Mouse (Mus musculus) limb, embryonic 14.5 days (tissue): Measurements from ENCODE around the gene Mindy4. TPM values are rescaled to one million over a fixed set of nuclear protein-coding genes. Genes with fewer than 3 reads are reported as not detected.
A peak's percentile ranks its signal among the peaks of the same experiment; 100 is the strongest.

ENCODE experiments used
- ATAC-seq: fragments of 200-750 bp; cut with Nextera tagmentation; 2 replicates; pipeline ENCODE4 v1.8.0; 2017; ENCODE audit warnings: low read depth, moderate number of reproducible peaks, moderate TSS enrichment; ENCODE audit not compliant: low FRiP score
- DNase-seq: peaks from one replicate; pipeline ENCODE4 v3.0.0-alpha.2; 2015; ENCODE audit warnings: low spot score
- H3K27ac ChIP-seq: fragments of 300-500 bp; sonication (generic); replicated peaks from 2 replicates; pipeline ENCODE4 v1.5.1; 2014; ENCODE audit warnings: low read depth, mild to moderate bottlenecking, low read length, moderate library complexity, mixed read lengths
- H3K27me3 ChIP-seq: fragments of 300-500 bp; sonication (generic); 2 replicates; pipeline ENCODE4 v1.6.1; 2014; ENCODE audit warnings: low read length, mixed read lengths; ENCODE audit not compliant: control insufficient read depth, insufficient read depth
- H3K36me3 ChIP-seq: fragments of 300-500 bp; sonication (generic); 2 replicates; pipeline ENCODE4 v1.6.1; 2014; ENCODE audit warnings: mild to moderate bottlenecking, low read length, moderate library complexity, mixed read lengths; ENCODE audit not compliant: control insufficient read depth, insufficient read depth
- H3K4me1 ChIP-seq: fragments of 300-500 bp; sonication (generic); 2 replicates; pipeline ENCODE4 v1.6.1; 2014; ENCODE audit warnings: antibody characterized with exemption, low read length, mixed read lengths; ENCODE audit not compliant: control insufficient read depth, insufficient read depth
- H3K4me2 ChIP-seq: fragments of 300-500 bp; sonication (generic); replicated peaks from 2 replicates; pipeline ENCODE4 v1.6.1; 2014; ENCODE audit warnings: low read depth, mild to moderate bottlenecking, low read length, moderate library complexity; ENCODE audit not compliant: severe bottlenecking
- H3K4me3 ChIP-seq: fragments of 300-500 bp; sonication (generic); replicated peaks from 2 replicates; pipeline ENCODE4 v1.5.1; 2014; ENCODE audit warnings: low read length
- H3K9ac ChIP-seq: fragments of 300-500 bp; sonication (generic); 2 replicates; pipeline ENCODE4 v1.6.1; 2014; ENCODE audit warnings: mild to moderate bottlenecking, low read depth, low read length, moderate library complexity; ENCODE audit not compliant: severe bottlenecking
- H3K9me3 ChIP-seq: fragments of 300-500 bp; sonication (generic); 2 replicates; pipeline ENCODE4 v1.6.1; 2016; ENCODE audit warnings: low read length; ENCODE audit not compliant: control insufficient read depth
- POLR2A ChIP-seq: fragments of 200-500 bp; IDR thresholded peaks from 2 replicates; pipeline ENCODE4 v1.8.0; 2012; ENCODE audit warnings: inconsistent platforms, mild to moderate bottlenecking, moderate library complexity, borderline replicate concordance; ENCODE audit not compliant: insufficient read depth, insufficient read length; ENCODE audit errors: extremely low read depth
- WGBS: fragments of 180-500 bp; shearing (Covaris S2); extraction: QIAGEN DNeasy Blood & Tissue Kit; methylation state at CpG from one replicate; pipeline ENCODE4 v1.1.7; 2014; 5-methylcytosine and 5-hydroxymethylcytosine counted together
- polyA plus RNA-seq, 2 experiments: library from polyadenylated mRNA; depleted of rRNA in 1 of 2; stranded (reverse) in 1 of 2; unstranded in 1 of 2; fragments of >200 nt; fragmentation: Nextera tagmentation in 1 of 2; extraction: Ambion mirVana in 1 of 2; gene quantifications; 2 replicates each; pipeline versions ENCODE4 v1.2.1 to v1.2.3; 2012 to 2014

Gene Mindy4
- polyA plus RNA-seq, 2 experiments, result 13.2 to 14.9 TPM

DNA sequence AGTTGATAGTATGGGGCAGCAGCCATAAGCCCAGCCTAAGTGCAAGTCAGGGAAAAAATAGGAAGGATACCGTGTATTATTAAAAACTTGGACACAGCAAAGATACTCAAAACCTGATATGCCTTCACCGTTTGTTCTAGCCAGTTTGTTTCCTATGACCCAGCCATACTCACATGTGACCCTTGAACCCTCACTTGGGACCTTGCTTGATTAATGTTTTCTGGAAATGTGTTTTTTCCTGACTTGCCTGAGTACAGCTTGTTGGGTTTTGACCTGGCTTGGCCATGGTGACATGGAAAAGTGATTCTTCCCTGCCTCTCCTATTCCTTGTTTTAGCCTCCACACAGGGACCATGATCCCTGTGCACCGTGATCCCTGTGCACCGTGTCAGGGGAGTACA, 75.3 kb downstream of the Mindy4 start:
- H3K9ac ChIP-seq, result no peak overlapping the region
- peaks cover 14% of the 10 kb centered on the region; the same call in 1 of the 2 replicates for H3K4me1 ChIP-seq
- H3K4me3 ChIP-seq, result no peak overlapping the region
- ATAC-seq, result no peak
- WGBS, result 71% methylated on average over 4 of the region's 4 CpGs
- DNase-seq, result no peak
- H3K36me3 ChIP-seq, result 0 out of 2 replicates have a peak, but pooled peaks cover 10% of the 10 kb centered on the region
- no peaks in the 10 kb centered on the region for H3K27me3 ChIP-seq
- no peak overlapping the region for H3K27ac ChIP-seq
- no peak overlapping the region for H3K4me2 ChIP-seq
- TF ChIP-seq POLR2A, result no peak
- no peaks in the 10 kb centered on the region for H3K9me3 ChIP-seq

DNA sequence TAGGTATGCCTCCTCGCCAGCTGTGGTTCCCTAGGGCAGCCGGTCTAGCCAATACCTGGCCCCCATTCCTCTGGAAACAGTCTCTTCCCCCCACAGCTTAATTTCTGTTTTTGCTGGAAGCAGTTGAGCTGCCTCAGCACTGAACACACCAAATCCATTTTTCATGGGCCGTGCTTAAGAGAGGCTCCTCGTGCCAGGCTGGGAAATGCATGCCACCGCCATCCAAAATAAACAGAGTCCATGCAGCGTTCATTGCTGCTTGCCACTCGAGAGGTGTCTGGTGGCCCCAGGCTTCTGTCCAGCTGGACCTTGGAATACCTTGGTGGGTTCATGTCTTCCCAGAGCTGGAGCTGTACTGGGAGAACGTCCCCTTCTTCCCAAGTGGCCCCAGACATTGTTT, 77.8 kb downstream of the Mindy4 start:
- DNase-seq, result peak; percentile 18
- H3K9ac ChIP-seq, result no peak overlapping the region
- ATAC-seq, result no peak
- no peak overlapping the region for H3K4me3 ChIP-seq
- no peak for TF ChIP-seq POLR2A
- no peaks in the 10 kb centered on the region for H3K9me3 ChIP-seq
- peaks cover 13% of the 10 kb centered on the region; the same call in 1 of the 2 replicates for H3K4me1 ChIP-seq
- 0 out of 2 replicates have a peak, but pooled peaks cover 10% of the 10 kb centered on the region for H3K36me3 ChIP-seq
- H3K27ac ChIP-seq, result no peak overlapping the region
- no peak overlapping the region for H3K4me2 ChIP-seq
- H3K27me3 ChIP-seq, result no peaks in the 10 kb centered on the region
- 82% methylated on average over 8 of the region's 8 CpGs for WGBS

DNA sequence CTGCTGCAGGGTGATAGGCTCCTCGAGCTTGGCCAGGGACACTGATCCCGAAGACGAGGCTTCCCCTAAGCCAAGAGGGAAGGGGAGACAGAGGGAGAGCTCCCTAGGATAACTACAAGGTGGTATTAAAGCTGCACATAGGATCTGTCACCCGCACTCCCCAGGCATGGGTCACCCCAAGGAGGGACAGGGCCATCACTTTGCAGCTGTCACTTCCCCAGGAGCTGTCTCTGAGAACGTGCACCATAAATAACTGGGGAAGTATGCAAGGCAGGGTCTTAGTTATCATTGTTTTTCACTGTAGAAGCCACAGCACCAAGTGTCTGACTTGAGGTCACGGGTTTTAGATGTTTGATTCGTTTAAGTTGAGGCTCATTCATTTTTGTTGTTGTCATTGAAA, 78.5 kb downstream of the Mindy4 start:
- peak; percentile 28; the same call in 1 of the 2 replicates for ATAC-seq

DNA sequence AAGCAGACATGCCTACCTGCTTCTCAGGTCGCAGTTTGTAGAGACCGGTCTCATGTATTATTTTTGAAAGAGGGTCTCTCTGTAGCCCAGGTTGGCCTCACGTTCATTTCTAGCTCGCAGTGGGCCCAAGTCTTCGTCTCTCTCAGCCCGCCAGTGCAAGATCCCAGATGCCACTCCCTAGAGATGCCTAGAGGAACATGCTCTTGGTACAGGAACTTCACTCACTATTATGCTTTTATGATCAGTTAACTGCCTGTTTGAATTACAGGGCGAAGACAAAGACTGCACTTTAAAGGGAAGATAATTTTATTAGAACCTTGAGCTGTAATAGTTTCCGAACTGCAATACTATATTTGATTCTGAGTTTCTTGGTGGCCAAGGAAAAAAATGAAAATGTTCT, 79.2 kb downstream of the Mindy4 start:
- H3K4me3 ChIP-seq, result no peak overlapping the region
- no peak overlapping the region for H3K27ac ChIP-seq
- 84% methylated on average over 8 of the region's 8 CpGs for WGBS
- H3K4me1 ChIP-seq, result peaks cover 12% of the 10 kb centered on the region; the same call in 1 of the 2 replicates
- no peak for TF ChIP-seq POLR2A
- no peak overlapping the region for H3K9ac ChIP-seq
- H3K27me3 ChIP-seq, result no peaks in the 10 kb centered on the region
- no peak for DNase-seq
- no peak overlapping the region for H3K4me2 ChIP-seq
- 0 out of 2 replicates have a peak, but pooled peaks cover 5% of the 10 kb centered on the region for H3K36me3 ChIP-seq
- H3K9me3 ChIP-seq, result no peaks in the 10 kb centered on the region
- no peak for ATAC-seq

More for the DNA sequence above, 78.5 kb downstream of the Mindy4 start:
- Histone ChIP-seq H3K9ac (no peak overlapping the region), H3K4me1 (peaks cover 13% of the 10 kb centered on the region; the same call in 1 of the 2 replicates), H3K4me2 (no peak overlapping the region), H3K27ac (no peak overlapping the region), H3K4me3 (no peak overlapping the region), H3K27me3 (no peaks in the 10 kb centered on the region), H3K36me3 (0 out of 2 replicates have a peak, but pooled peaks cover 7% of the 10 kb centered on the region), H3K9me3 (no peaks in the 10 kb centered on the region)
- no peak for TF ChIP-seq POLR2A
- 87% methylated on average over 7 of the region's 7 CpGs for WGBS
- DNase-seq, result no peak

DNA sequence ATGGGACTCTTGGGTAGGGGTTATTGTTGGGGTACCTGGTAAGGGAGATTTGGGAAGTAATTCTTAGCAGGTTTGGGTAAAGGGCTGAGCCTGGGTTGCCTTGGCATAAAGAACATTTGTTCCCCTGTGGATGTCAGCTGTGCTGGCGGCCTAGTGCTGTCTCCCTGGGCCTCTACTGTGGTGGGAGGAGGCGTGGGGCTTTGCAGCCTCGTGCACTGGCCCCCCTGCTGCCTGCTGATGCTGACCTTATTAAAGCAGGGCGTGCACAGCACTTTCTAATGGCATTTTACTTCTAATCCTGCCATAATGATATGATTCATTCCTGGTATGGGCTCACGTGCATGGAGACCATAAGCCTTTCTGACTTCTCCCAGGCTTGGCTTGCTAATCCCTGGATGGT, 82.0 kb downstream of the Mindy4 start:
- Histone ChIP-seq H3K36me3 (0 out of 2 replicates have a peak, but pooled peaks cover 5% of the 10 kb centered on the region), H3K9ac (no peak overlapping the region), H3K4me3 (no peak overlapping the region), H3K27ac (no peak overlapping the region), H3K4me2 (no peak overlapping the region), H3K4me1 (no peaks in the 10 kb centered on the region), H3K27me3 (no peaks in the 10 kb centered on the region), H3K9me3 (no peaks in the 10 kb centered on the region)
- ATAC-seq, result no peak
- TF ChIP-seq POLR2A, result no peak
- no peak for DNase-seq
- WGBS, result 47% methylated on average over 5 of the region's 5 CpGs
